Mouse (Mus musculus) hindbrain, embryonic 11.5 days (tissue): ENCODE measurements around the gene Slc2a5. TPM values are rescaled to one million over a fixed set of nuclear protein-coding genes. Genes with fewer than 3 reads are reported as not detected.

Experiments
- ATAC-seq: fragments of 200-750 bp; cut with Nextera tagmentation; 2 replicates; pipeline ENCODE4 v1.8.0; 2017; ENCODE audit warnings: mild to moderate bottlenecking, moderate TSS enrichment, moderate library complexity; ENCODE audit not compliant: low FRiP score
- DNase-seq: peaks from one replicate; pipeline ENCODE4 v3.0.0-alpha.2; 2015; ENCODE audit warnings: low spot score
- H3K27ac ChIP-seq: fragments of 300-500 bp; sonication (generic); 2 replicates; pipeline ENCODE4 v1.5.1; 2014; ENCODE audit warnings: mild to moderate bottlenecking, low read depth, low read length
- H3K27me3 ChIP-seq: fragments of 300-500 bp; sonication (generic); 2 replicates; pipeline ENCODE4 v1.6.1; 2014; ENCODE audit warnings: mild to moderate bottlenecking, low read length, moderate library complexity, mixed read lengths; ENCODE audit not compliant: control insufficient read depth, insufficient read depth
- H3K36me3 ChIP-seq: fragments of 300-500 bp; sonication (generic); 2 replicates; pipeline ENCODE4 v1.6.1; 2014; ENCODE audit warnings: mild to moderate bottlenecking, low read length, moderate library complexity, mixed read lengths; ENCODE audit not compliant: control insufficient read depth, insufficient read depth
- H3K4me1 ChIP-seq: fragments of 300-500 bp; sonication (generic); replicated peaks from 2 replicates; pipeline ENCODE4 v1.6.1; 2014; ENCODE audit warnings: low read length, mixed read lengths; ENCODE audit not compliant: control insufficient read depth, insufficient read depth
- H3K4me2 ChIP-seq: fragments of 300-500 bp; sonication (generic); replicated peaks from 2 replicates; pipeline ENCODE4 v1.6.1; 2014; ENCODE audit warnings: mild to moderate bottlenecking, low read depth, low read length
- H3K4me3 ChIP-seq: fragments of 300-500 bp; sonication (generic); 2 replicates; pipeline ENCODE4 v1.5.1; 2014; ENCODE audit warnings: low read depth, low read length
- H3K9ac ChIP-seq: fragments of 300-500 bp; sonication (generic); 2 replicates; pipeline ENCODE4 v1.6.1; 2014; ENCODE audit warnings: low read depth, low read length
- H3K9me3 ChIP-seq: fragments of 300-500 bp; sonication (generic); 2 replicates; pipeline ENCODE4 v1.6.1; 2016; ENCODE audit warnings: low read length; ENCODE audit not compliant: control insufficient read depth
- WGBS: fragments of 180-500 bp; shearing (Covaris S2); extraction: QIAGEN DNeasy Blood & Tissue Kit; methylation state at CpG from one replicate; pipeline ENCODE4 v1.1.7; 2014; 5-methylcytosine and 5-hydroxymethylcytosine counted together
- polyA plus RNA-seq: library from polyadenylated mRNA; unstranded; fragments of >200 nt; fragmentation: Nextera tagmentation; extraction: Ambion mirVana; gene quantifications from 2 replicates; pipeline ENCODE4 v1.2.1, GENCODE M21; 2014

The Slc2a5 gene
- polyA plus RNA-seq, 1 experiment from 2014 or later, result 1.3 TPM

DNA sequence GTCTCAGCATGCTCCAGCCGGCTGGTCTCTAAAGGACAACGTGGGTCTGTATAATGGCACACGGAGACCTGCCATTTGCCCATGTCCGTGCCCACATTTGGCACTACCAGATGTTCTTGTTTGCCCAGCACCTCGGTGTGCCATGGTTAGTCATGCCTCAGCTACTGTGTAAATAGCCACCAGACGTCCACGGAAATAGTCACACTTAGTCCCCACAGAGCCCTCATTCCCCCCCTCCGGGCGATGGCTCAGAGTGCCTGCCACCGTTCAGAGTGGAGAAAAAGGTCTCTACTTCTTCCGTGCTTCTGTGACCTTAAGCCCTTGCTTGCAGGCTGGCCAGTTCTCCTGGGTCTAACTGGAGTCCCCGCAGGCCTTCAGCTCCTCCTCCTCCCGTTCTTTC lies 20.0 kb downstream of the Slc2a5 start:
- DNase-seq, result no peak
- no peak for ATAC-seq
- H3K36me3 ChIP-seq, result no peaks in the 10 kb centered on the region
- H3K27ac ChIP-seq, result no peak overlapping the region
- no peak overlapping the region for H3K9ac ChIP-seq
- WGBS, result 64% methylated on average over 13 of the region's 13 CpGs
- no peak overlapping the region for H3K4me3 ChIP-seq
- no peaks in the 10 kb centered on the region for H3K27me3 ChIP-seq
- no peaks in the 10 kb centered on the region for H3K4me1 ChIP-seq
- H3K9me3 ChIP-seq, result no peaks in the 10 kb centered on the region
- no peak overlapping the region for H3K4me2 ChIP-seq

DNA sequence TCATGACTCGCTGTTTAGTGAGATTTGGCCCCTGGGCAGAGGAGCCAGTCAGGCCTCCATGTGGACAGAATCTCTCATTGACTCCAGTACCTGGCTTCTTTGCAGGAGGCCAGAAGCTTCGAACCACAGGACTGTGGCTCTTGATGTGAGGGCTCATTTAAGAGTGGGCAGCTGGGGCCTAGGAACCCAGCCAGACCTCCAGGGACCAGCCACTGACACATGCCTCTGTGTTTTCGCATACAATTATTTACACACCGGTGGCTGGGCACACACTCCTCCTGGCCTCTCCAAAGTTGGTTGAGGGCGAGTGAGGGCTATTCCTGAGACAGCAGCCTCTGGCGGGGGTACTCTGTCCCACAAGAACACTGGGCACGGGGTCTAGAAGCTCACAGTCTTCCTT lies 21.3 kb downstream of the Slc2a5 start:
- no peak overlapping the region for H3K4me3 ChIP-seq
- DNase-seq (no peak), ATAC-seq (no peak)
- no peak overlapping the region; the same call in 1 of the 2 replicates for H3K9ac ChIP-seq
- 74% methylated on average over 7 of the region's 7 CpGs for WGBS
- no peaks in the 10 kb centered on the region for H3K36me3 ChIP-seq
- no peak overlapping the region for H3K27ac ChIP-seq
- H3K4me2 ChIP-seq, result no peak overlapping the region
- H3K9me3 ChIP-seq, result no peaks in the 10 kb centered on the region
- no peaks in the 10 kb centered on the region for H3K27me3 ChIP-seq
- H3K4me1 ChIP-seq, result no peaks in the 10 kb centered on the region

DNA sequence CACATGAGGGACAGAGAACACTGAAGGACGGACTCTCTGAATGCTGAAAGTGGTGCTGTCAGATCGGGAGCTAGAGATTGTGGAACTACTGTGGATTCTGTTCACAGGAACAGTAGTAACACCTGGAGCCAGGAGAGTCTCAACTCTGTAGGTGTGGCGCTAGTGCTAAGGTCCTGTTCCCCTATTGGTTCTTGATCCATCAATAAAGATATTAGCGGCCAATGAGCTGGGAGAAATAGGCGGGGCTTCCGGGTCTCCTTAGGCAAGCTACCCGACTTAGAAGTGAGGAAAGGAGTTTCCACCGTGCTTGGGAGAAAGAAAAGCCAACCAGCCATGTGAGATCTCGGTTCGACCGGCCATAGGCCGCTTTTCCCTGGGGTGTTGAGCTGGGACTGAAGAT lies 25.2 kb downstream of the Slc2a5 start:
- Histone ChIP-seq H3K4me3 (no peak overlapping the region), H3K27ac (no peak overlapping the region), H3K4me1 (no peaks in the 10 kb centered on the region), H3K9me3 (no peaks in the 10 kb centered on the region), H3K36me3 (no peaks in the 10 kb centered on the region), H3K9ac (no peak overlapping the region), H3K27me3 (no peaks in the 10 kb centered on the region), H3K4me2 (no peak overlapping the region)
- WGBS, result 16% methylated on average over 12 of the region's 12 CpGs
- DNase-seq (no peak), ATAC-seq (no peak)

DNA sequence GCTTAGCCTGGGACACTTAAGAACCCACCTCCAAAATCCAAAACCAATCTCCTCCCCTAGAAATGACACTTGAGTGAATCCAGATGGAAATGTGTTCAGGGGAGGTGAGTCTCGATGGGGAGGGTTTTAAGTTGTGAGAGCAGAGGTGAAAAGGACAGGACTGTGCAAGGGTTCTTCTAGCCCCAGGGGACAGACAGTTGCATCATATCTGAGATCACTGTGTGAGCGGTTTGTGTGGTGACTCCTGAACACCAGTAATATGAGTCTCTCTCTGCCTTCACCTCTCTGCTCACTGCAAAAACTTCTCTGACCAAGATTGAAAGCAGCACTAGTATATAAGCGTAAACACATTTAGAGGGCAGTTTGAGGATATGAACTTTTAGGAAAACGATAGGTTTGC lies 27.2 kb downstream of the Slc2a5 start:
- Histone ChIP-seq H3K27ac (no peak overlapping the region), H3K4me2 (no peak overlapping the region), H3K27me3 (no peaks in the 10 kb centered on the region), H3K9me3 (no peaks in the 10 kb centered on the region), H3K9ac (no peak overlapping the region), H3K36me3 (no peaks in the 10 kb centered on the region), H3K4me3 (no peak overlapping the region), H3K4me1 (no peaks in the 10 kb centered on the region)
- no peak for DNase-seq
- ATAC-seq, result no peak
- 87% methylated on average over 4 of the region's 4 CpGs for WGBS

DNA sequence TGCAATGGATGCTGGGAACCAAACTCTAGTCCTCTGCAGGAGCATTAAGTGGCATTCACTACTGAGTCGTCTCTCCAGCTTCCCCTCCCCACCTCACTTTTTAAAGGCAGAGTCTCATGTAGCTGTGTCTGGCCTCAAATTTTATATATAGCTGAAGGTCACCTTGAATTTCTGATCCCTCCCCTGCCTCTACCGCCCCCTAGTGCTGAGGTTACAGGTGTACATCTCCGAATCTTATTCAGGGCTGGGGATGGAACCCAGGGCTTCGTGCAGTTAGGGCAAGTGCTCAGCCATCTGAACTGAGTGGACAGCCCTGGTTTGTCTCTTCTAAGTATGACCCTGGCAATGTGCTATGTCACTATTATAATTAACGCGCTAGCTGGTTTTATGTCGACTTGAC lies 32.0 kb downstream of the Slc2a5 start:
- H3K4me2 ChIP-seq, result no peak overlapping the region
- no peaks in the 10 kb centered on the region for H3K27me3 ChIP-seq
- WGBS, result 79% methylated on average over 7 of the region's 7 CpGs
- ATAC-seq (no peak), DNase-seq (no peak)
- no peak overlapping the region for H3K4me3 ChIP-seq
- H3K9me3 ChIP-seq, result no peaks in the 10 kb centered on the region
- H3K9ac ChIP-seq, result no peak overlapping the region
- H3K36me3 ChIP-seq, result no peaks in the 10 kb centered on the region
- no peaks in the 10 kb centered on the region for H3K4me1 ChIP-seq
- H3K27ac ChIP-seq, result no peak overlapping the region

DNA sequence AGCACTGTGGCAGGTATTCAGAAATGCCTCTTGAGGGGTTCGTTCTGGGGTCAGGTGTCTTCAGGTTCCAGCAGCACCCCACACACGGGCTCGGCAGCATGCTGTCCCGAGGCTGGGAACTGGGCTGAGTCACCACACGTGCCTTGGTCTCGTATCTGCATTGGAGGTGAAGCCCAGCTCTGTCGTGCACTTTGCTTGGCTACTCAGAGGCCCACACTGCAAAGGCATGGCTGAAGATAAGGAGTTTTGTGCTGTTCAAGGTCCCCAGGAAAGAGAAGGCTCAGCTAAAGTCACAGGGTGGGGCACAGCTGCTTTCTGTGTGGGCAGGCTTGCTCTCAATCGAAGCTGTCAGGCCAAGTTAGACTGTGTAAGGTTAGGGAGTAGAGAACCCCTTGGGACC lies 33.4 kb downstream of the Slc2a5 start:
- Histone ChIP-seq H3K4me2 (no peak overlapping the region), H3K9me3 (no peaks in the 10 kb centered on the region), H3K9ac (no peak overlapping the region), H3K4me3 (no peak overlapping the region), H3K27me3 (no peaks in the 10 kb centered on the region), H3K27ac (no peak overlapping the region), H3K36me3 (no peaks in the 10 kb centered on the region), H3K4me1 (no peaks in the 10 kb centered on the region)
- WGBS, result 87% methylated on average over 8 of the region's 8 CpGs
- DNase-seq (no peak), ATAC-seq (no peak)

DNA sequence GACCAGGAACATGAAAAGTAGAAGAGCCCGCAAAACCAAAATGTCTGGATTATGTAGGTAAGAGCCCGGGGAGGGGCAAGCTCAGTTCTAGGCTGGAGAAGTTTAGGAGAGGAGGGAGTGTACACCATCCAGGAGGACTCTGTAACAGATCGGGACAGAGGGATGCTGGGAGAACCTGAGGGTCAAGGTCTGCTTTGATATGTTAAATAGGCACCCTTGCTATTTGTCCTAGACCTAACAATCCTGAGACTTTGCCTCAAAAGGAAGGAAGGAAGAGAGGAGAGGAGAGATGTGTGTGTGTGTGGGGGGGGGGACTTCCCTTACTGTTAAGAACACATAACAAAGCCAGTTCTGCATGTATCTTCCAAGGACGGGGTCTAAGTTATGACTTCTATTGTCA lies 36.2 kb downstream of the Slc2a5 start:
- Histone ChIP-seq H3K4me3 (no peak overlapping the region), H3K4me1 (no peaks in the 10 kb centered on the region), H3K9me3 (no peaks in the 10 kb centered on the region), H3K9ac (no peak overlapping the region), H3K27me3 (no peaks in the 10 kb centered on the region), H3K27ac (no peak overlapping the region), H3K36me3 (no peaks in the 10 kb centered on the region), H3K4me2 (no peak overlapping the region)
- WGBS, result 96% methylated on average over 4 of the region's 4 CpGs
- no peak for ATAC-seq
- no peak for DNase-seq

DNA sequence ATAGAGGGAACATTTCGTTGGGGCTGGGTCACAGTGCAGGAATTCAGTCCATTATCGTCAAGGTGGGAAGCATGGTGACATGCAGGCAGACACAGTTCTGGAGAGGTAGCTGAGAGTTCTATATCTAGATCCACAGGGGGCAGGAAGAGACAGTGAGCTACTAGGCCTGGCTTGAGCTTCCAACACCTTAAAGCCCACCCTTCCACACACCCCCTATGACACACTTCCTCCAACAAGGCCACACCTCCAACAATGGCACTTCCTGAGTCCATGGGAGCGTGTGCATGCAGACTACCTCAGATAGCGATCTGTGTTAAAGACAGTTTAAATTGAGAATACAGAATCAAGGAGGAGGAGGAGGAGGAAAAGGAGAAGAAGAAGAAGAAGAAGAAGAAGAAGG lies 36.6 kb downstream of the Slc2a5 start:
- WGBS, result 91% methylated on average over 4 of the region's 4 CpGs
- Histone ChIP-seq H3K4me2 (no peak overlapping the region), H3K9ac (no peak overlapping the region), H3K27me3 (no peaks in the 10 kb centered on the region), H3K9me3 (no peaks in the 10 kb centered on the region), H3K27ac (no peak overlapping the region), H3K4me3 (no peak overlapping the region), H3K36me3 (no peaks in the 10 kb centered on the region), H3K4me1 (no peaks in the 10 kb centered on the region)
- ATAC-seq, result no peak
- no peak for DNase-seq

DNA sequence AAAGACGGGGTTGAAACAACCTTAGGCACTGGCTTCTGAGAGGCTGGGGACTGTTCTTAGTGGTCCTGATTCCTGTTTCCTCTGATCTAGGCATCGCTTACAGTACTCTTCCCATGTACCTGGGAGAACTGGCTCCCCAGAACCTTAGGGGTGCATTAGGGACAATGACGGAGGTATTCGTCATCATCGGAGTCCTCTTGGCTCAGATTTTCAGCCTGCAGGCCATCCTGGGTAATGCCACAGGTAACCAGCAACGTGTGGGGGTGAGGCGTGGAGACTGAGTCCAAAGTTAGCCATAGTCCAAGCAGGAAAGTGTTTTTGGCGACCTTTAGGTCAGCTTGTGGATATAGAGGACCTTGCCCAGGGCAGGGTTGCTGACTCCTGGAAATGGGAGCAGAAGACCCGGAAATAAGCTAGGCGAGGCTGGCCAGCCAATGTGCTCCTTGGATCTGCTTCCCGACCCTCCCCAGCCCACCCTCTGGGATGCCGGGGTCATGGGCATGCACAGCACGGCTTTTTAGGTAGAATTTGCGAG lies 38.3 kb downstream of the Slc2a5 start:
- DNase-seq (no peak), ATAC-seq (no peak)
- no peak overlapping the region for H3K4me3 ChIP-seq
- 74% methylated on average over 14 of the region's 14 CpGs for WGBS
- H3K4me1 ChIP-seq, result no peaks in the 10 kb centered on the region
- no peaks in the 10 kb centered on the region for H3K27me3 ChIP-seq
- H3K4me2 ChIP-seq, result no peak overlapping the region
- no peaks in the 10 kb centered on the region for H3K9me3 ChIP-seq
- no peak overlapping the region for H3K27ac ChIP-seq
- no peak overlapping the region for H3K9ac ChIP-seq
- no peaks in the 10 kb centered on the region for H3K36me3 ChIP-seq
